Mouse (Mus musculus) heart, embryonic 15.5 days (tissue): Measurements from ENCODE around the gene Ly6g5b. TPM values are rescaled to one million over a fixed set of nuclear protein-coding genes. Genes with fewer than 3 reads are reported as not detected.

Source experiments
- ATAC-seq: fragments of 200-750 bp; cut with Nextera tagmentation; replicated peaks from 2 replicates; pipeline ENCODE4 v1.8.0; 2017; ENCODE audit warnings: low read depth, moderate TSS enrichment; ENCODE audit not compliant: insufficient number of reproducible peaks, insufficient read depth, low FRiP score
- H3K27ac ChIP-seq: fragments of 300-500 bp; sonication (generic); 2 replicates; pipeline ENCODE4 v1.5.1; 2015; ENCODE audit warnings: mild to moderate bottlenecking, inconsistent platforms
- H3K27me3 ChIP-seq: fragments of 300-500 bp; sonication (generic); 2 replicates; pipeline ENCODE4 v1.6.1; 2015; ENCODE audit warnings: inconsistent platforms
- H3K36me3 ChIP-seq: fragments of 300-500 bp; sonication (generic); 2 replicates; pipeline ENCODE4 v1.6.1; 2015; ENCODE audit warnings: mild to moderate bottlenecking, inconsistent platforms
- H3K4me1 ChIP-seq: fragments of 300-500 bp; sonication (generic); replicated peaks from 2 replicates; pipeline ENCODE4 v1.6.1; 2015; ENCODE audit warnings: inconsistent platforms
- H3K4me2 ChIP-seq: fragments of 300-500 bp; sonication (generic); 2 replicates; pipeline ENCODE4 v1.6.1; 2015; ENCODE audit warnings: inconsistent platforms, mild to moderate bottlenecking, moderate library complexity
- H3K4me3 ChIP-seq: fragments of 300-500 bp; sonication (generic); 2 replicates; pipeline ENCODE4 v1.5.1; 2015; ENCODE audit warnings: mild to moderate bottlenecking, inconsistent platforms
- H3K9ac ChIP-seq: fragments of 300-500 bp; sonication (generic); 2 replicates; pipeline ENCODE4 v1.6.1; 2015; ENCODE audit warnings: mild to moderate bottlenecking, inconsistent platforms
- H3K9me3 ChIP-seq: fragments of 300-500 bp; sonication (generic); replicated peaks from 2 replicates; pipeline ENCODE4 v1.6.1; 2016; ENCODE audit warnings: inconsistent platforms
- WGBS: fragments of 180-500 bp; shearing (Covaris S2); methylation state at CpG from one replicate; pipeline ENCODE4 v1.1.7; 2015; ENCODE audit warnings: mixed read lengths; 5-methylcytosine and 5-hydroxymethylcytosine counted together
- polyA plus RNA-seq: library from polyadenylated mRNA; unstranded; fragments of >200 nt; fragmentation: Nextera tagmentation; extraction: Ambion mirVana; gene quantifications from 2 replicates; pipeline ENCODE4 v1.2.1, GENCODE M21; 2015

Ly6g5b gene
- polyA plus RNA-seq, 1 experiment from 2014 or later, result 0.31 TPM

DNA sequence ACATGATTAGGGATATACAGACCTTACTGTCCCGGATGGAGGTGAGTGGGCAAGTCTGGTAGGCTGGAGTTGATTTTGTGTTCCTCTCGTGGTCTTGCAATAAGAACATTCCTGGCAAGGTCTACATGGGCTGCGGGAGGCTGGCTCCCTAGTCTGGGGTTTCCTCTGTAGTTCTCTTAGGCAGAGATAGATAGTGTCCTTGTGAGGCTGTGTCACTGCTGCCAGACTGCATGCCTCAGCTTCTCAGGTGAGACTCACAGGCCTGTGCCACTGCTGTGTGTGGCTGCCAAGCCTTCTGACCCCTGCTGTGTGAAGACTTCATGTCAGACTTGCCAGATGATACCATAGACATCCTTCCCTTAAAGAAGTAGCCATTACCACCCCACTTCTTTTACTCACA, 24.0 kb upstream of the Ly6g5b start:
- Histone ChIP-seq H3K4me3 (no peak overlapping the region), H3K4me2 (no peak overlapping the region), H3K9me3 (no peaks in the 10 kb centered on the region; the same call in 1 of the 2 replicates), H3K27ac (no peak overlapping the region), H3K27me3 (no peaks in the 10 kb centered on the region), H3K36me3 (peaks cover 61% of the 10 kb centered on the region), H3K4me1 (peaks cover 14% of the 10 kb centered on the region), H3K9ac (no peak overlapping the region)
- WGBS, result 91% methylated on average over 3 of the region's 3 CpGs
- ATAC-seq, result no peak

DNA sequence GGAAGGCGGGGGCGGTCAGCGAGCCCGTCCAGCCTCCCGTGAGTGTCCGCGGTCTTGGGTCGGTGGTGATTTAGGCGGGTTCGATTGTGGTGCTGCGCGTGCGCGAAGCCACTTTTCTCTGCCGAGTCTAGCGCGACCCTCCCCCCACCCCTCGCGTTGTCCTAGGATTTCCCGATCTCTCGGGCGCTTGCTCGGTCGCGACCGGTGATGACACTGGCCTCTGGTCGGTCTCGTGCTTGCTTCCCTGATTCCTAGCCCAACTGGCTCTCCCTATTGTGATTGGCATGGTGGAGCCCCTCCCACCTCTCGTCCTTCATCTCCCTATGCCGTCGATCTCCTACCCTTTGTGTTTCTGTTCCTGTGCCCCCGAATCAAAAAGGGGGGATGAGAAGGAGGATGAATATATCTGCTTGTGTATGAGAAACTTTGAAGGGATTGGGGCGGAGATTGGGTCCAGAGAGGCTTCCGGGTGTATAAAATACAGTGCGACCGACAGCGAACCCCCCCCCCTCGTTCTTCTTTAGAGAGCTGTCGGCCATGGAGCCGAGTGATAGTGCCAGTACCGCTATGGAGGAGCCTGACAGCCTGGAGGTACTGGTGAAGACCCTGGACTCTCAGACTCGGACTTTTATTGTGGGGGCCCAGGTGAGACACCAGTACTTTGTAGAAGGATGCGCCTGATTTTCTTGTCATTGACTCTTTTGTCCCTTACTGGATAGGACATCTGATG, 20.5 kb upstream of the Ly6g5b start:
- H3K27me3 ChIP-seq, result no peaks in the 10 kb centered on the region
- ATAC-seq, result peak; percentile 60
- under 1% methylated on average over 42 of the region's 43 CpGs for WGBS
- peak overlapping the region; percentile 73 for H3K4me2 ChIP-seq
- peaks cover 26% of the 10 kb centered on the region for H3K36me3 ChIP-seq
- peak overlapping the region; percentile 88 for H3K4me3 ChIP-seq
- peaks cover 14% of the 10 kb centered on the region for H3K4me1 ChIP-seq
- peak overlapping the region; percentile 99 for H3K27ac ChIP-seq
- H3K9me3 ChIP-seq, result no peaks in the 10 kb centered on the region
- peak overlapping the region; percentile 82 for H3K9ac ChIP-seq

DNA sequence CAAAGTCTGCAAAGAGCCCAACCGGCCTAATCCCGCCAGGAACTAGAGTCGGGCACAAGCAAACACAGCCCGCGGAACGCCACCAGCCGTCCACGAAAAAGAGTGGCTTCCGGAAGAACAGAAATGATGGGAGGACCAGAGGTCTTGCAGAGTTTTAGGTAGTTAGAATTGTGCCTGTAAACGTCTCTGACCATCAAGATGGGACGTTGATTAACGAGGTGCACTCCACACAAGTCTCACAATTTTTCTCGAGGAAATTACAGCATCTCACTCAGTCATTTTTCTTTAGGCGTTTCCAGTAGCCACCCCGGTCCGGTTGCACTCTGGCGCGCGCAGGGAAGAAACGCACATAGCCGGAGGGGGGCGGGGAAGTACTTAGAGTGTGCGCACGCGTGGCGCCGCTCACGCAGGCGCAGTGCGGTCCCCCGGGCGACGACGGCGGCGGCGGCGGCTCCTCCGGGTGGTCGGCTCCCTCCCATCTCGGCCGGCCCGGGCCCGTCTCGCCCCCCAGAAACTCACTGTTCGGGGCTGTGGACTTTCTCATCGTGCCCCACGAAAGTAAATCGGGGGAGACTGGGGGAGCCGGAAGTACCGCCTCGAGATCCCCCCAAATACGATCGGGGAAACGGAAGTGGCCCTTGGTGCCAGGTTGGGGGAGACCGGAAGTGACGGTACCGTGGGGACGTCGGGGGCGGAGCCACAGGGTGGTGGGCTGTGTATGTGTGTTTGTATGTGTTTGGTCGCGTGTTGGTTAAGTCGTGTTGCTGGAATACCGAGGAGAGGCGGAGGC, 19.8 kb upstream of the Ly6g5b start, which contains the start of gene Bag6:
Gene Bag6, plus strand, starts transcription at position 378 of the 790 bp plus-strand sequence.
- peaks cover 25% of the 10 kb centered on the region for H3K36me3 ChIP-seq
- H3K4me3 ChIP-seq, result peak within 1 kb of the TSS; percentile 88
- under 1% methylated on average over 66 of the region's 66 CpGs for WGBS
- H3K9me3 ChIP-seq, result no peaks in the 10 kb centered on the region
- peak within 1 kb of the TSS; percentile 73 for H3K4me2 ChIP-seq
- H3K27ac ChIP-seq, result peak within 1 kb of the TSS; percentile 99
- ATAC-seq, result peak; percentile 95
- no peaks in the 10 kb centered on the region for H3K27me3 ChIP-seq
- peaks cover 14% of the 10 kb centered on the region for H3K4me1 ChIP-seq
- H3K9ac ChIP-seq, result peak within 1 kb of the TSS; percentile 82

DNA sequence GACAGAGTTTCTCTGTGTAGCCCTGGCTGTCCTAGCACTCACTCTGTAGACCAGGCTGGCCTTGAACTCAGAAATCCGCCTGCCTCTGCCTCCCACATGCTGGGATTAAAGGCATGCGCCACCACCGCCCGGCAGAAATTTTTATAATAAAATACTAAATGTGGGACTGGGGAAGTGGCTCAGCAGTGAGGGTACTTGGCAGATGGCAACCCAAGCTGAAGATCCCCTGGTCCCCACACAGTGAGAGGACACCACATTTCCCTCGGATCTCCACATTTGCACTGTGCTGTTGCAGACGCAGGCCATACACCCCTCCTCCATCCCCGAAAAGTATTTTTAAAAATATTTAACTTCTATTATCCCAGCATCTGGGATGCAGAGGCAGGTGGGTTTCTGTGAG, 18.3 kb upstream of the Ly6g5b start:
- whole genome bisulfite sequencing, result 94% methylated on average over 7 of the region's 7 CpGs
- ATAC-seq, result no peak
- Histone ChIP-seq H3K4me2 (no peak overlapping the region), H3K36me3 (peaks cover 16% of the 10 kb centered on the region), H3K4me3 (no peak overlapping the region), H3K9me3 (no peaks in the 10 kb centered on the region), H3K9ac (no peak overlapping the region), H3K4me1 (peaks cover 15% of the 10 kb centered on the region), H3K27ac (no peak overlapping the region), H3K27me3 (no peaks in the 10 kb centered on the region)

DNA sequence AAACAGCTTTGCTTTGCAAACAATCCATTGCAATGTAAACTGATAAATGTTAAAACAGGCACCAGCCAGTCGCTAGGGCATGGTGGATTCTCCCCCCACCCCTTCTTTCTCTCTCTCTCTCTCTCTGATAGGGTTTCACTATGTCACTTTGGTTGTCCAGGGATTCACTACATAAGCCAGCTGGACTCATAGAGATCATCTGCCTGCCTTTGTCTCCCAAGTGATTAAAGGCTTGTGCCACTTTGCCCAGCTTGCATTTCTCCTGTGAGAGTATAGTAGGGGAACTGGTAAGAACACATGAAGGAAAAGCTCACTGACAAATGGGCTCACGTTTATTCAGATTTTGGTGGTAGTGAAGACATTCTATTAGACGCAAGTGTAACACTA, 16.9 kb upstream of the Ly6g5b start:
- ATAC-seq, result no peak
- Histone ChIP-seq H3K36me3 (peaks cover 12% of the 10 kb centered on the region), H3K4me3 (no peak overlapping the region), H3K27me3 (no peaks in the 10 kb centered on the region), H3K4me1 (peaks cover 22% of the 10 kb centered on the region), H3K9ac (no peak overlapping the region), H3K4me2 (no peak overlapping the region), H3K9me3 (no peaks in the 10 kb centered on the region), H3K27ac (no peak overlapping the region)
- 75% methylated on average over 3 of the region's 3 CpGs for WGBS

DNA sequence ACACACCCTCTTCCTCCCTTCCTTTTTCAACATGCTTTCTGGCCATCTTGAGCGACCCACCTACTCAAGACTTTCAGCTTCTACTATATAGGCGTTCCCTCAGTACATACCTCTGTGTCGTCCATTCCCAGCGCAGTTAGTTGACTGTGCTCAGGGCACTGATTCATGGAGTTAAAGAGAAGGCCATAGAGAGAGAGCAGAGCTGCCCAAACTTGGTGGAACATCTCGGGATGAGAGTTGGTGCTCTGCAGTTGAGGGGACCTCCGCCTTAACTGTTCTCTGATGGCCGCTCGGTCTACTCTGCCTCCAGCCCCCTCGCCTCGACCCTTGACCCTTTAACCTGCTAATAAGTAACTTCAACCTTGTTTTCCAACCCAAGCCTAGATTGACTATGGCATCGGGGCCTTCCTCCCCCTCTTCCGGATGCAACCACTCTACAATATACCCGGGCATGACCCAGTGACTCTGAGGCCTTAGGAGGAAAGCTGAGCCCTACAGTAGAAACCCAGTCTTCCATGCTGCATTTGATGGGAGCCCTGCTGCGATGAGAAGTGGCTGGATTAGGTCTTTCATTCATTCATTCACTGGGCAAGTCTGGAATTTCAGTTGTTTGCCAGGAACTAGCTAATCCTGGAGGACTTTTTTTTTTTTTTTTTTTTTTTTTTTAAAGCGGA, 16.4 kb upstream of the Ly6g5b start, which contains the start of gene Apom:
Gene Apom, minus strand, starts transcription at position 551 of the 674 bp plus-strand sequence.
- H3K36me3 ChIP-seq, result peaks cover 12% of the 10 kb centered on the region
- no peak within 1 kb of the TSS for H3K4me3 ChIP-seq
- no peak within 1 kb of the TSS for H3K4me2 ChIP-seq
- H3K9ac ChIP-seq, result no peak within 1 kb of the TSS
- ATAC-seq, result no peak
- no peaks in the 10 kb centered on the region for H3K27me3 ChIP-seq
- WGBS, result 79% methylated on average over 15 of the region's 15 CpGs
- peaks cover 22% of the 10 kb centered on the region for H3K4me1 ChIP-seq
- no peaks in the 10 kb centered on the region for H3K9me3 ChIP-seq
- no peak within 1 kb of the TSS for H3K27ac ChIP-seq

DNA sequence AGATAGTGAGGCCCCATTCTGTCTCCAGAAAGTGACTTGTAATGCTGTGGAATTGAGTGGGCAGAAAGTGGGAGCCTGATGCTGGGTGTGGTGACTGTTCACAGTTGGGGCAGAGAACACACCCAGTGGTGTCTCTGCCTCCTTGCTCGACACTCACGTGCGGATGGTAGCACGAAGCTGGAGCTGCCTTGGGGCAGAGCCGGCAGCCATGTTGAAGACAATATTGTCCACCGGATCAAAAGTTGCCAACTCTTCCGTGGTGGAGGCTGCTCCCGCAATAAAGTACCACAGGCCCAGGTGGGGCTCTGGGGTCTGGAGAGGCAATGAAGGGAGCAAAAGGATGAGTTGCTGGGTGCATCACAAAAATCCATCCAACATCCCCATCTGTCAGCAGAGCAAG, 15.8 kb upstream of the Ly6g5b start:
- Histone ChIP-seq H3K27me3 (no peaks in the 10 kb centered on the region), H3K9me3 (no peaks in the 10 kb centered on the region), H3K36me3 (peaks cover 12% of the 10 kb centered on the region), H3K4me1 (peaks cover 18% of the 10 kb centered on the region), H3K9ac (no peak overlapping the region), H3K4me3 (no peak overlapping the region), H3K4me2 (no peak overlapping the region), H3K27ac (no peak overlapping the region)
- WGBS, result 88% methylated on average over 8 of the region's 8 CpGs
- no peak for ATAC-seq

DNA sequence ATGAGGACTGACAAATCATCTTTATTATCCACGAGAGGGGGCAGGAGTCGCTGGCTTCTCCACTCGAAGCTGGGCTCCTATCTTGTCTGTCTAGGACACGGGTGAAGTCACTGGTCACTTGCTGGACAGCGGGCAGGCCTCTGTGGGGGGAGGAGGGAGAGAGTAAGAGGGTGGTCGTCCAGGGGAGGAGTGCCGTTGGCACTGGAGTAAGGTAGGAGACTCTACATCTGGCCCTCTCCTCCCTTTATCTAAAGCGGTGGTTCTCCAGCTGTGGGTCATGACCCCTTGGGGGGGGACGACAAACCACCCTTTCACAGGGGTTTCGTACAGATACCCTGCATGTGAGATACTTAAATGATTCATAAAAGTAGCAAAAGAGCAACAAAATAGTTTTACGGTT, 13.8 kb upstream of the Ly6g5b start:
- H3K36me3 ChIP-seq, result peaks cover 16% of the 10 kb centered on the region
- H3K4me3 ChIP-seq, result no peak overlapping the region
- H3K27me3 ChIP-seq, result no peaks in the 10 kb centered on the region
- ATAC-seq, result no peak
- 61% methylated on average over 11 of the region's 11 CpGs for WGBS
- H3K27ac ChIP-seq, result no peak overlapping the region
- H3K9me3 ChIP-seq, result no peaks in the 10 kb centered on the region
- H3K4me2 ChIP-seq, result no peak overlapping the region
- no peak overlapping the region for H3K9ac ChIP-seq
- peaks cover 25% of the 10 kb centered on the region for H3K4me1 ChIP-seq

DNA sequence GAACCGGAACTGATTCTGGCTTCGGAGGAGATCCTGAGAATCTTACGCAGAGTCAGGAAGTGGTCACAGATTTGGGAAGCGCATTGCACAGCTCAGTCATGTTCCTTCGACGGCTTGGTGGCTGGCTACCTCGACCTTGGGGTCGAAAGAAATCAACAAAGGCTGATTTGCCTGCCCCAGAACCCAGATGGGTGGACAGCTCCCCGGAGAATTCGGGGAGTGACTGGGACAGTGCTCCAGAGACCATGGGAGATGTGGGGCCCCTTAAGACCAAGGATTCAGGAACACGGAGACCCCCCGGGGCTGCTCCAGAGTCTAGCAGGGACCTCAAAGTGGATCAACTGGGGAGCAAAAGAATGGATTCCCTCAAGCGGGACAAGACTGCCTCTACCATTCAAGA, 11.8 kb upstream of the Ly6g5b start:
- peak overlapping the region; percentile 94 for H3K27ac ChIP-seq
- H3K9ac ChIP-seq, result peak overlapping the region; percentile 84
- H3K4me2 ChIP-seq, result peak overlapping the region; percentile 86
- H3K9me3 ChIP-seq, result no peaks in the 10 kb centered on the region
- no peak for ATAC-seq
- peaks cover 32% of the 10 kb centered on the region for H3K4me1 ChIP-seq
- H3K36me3 ChIP-seq, result peaks cover 22% of the 10 kb centered on the region
- WGBS, result 59% methylated on average over 13 of the region's 13 CpGs
- no peaks in the 10 kb centered on the region for H3K27me3 ChIP-seq
- peak overlapping the region; percentile 86 for H3K4me3 ChIP-seq

DNA sequence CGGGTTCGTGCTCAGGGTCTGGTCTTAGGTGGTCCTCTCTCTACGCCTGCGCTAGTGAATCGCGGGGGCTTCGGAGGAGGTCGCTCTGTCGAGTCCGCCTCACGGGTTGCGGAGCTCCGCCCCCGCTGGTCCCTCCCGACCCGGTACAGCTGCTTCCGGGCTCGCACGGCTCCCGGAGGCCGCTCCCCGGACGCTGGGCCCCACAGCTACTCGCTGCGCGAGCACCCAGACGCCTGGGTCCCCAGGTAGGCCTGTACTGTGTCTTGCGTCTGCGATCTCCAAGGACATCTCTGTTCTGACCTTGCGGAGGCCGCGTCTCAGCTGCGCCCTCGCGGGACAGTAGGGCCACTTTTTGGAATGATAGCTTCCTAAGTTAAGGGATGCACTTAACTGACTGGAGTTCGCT, 11.0 kb upstream of the Ly6g5b start, which contains the start of gene D17H6S53E:
Gene D17H6S53E, plus strand, starts transcription at position 168 of the 406 bp plus-strand sequence.
- H3K27me3 ChIP-seq, result no peaks in the 10 kb centered on the region
- peak; percentile 63 for ATAC-seq
- peaks cover 36% of the 10 kb centered on the region for H3K4me1 ChIP-seq

DNA sequence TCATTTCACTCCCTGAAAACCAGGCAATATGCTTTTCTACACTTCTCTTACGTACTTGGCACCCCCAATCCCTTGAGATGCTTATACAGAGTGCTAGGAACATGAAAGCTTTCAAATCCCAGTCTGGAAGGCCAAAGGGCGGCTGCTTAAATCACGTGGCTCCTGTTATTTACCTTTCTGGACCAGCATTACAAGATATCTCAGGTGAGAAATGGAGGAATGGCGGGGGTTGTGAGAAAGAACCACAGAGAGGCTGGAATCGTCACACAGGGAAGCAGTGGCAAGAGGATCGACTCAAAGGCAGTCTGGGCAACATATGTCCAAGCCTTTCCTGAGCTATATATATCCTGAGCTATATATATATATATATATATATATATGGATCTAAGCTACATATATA, 10.3 kb upstream of the Ly6g5b start:
- no peak for ATAC-seq
- peak overlapping the region; percentile 86 for H3K4me2 ChIP-seq
- no peaks in the 10 kb centered on the region for H3K27me3 ChIP-seq
- H3K9ac ChIP-seq, result peak overlapping the region; percentile 84
- H3K36me3 ChIP-seq, result peaks cover 21% of the 10 kb centered on the region
- H3K4me1 ChIP-seq, result peaks cover 36% of the 10 kb centered on the region
- peak overlapping the region; percentile 86 for H3K4me3 ChIP-seq
- H3K27ac ChIP-seq, result peak overlapping the region; percentile 94
- H3K9me3 ChIP-seq, result no peaks in the 10 kb centered on the region
- 28% methylated on average over 6 of the region's 6 CpGs for WGBS

More for the DNA sequence above, 11.0 kb upstream of the Ly6g5b start, which contains the start of gene D17H6S53E:
- WGBS, result under 1% methylated on average over 36 of the region's 36 CpGs
- Histone ChIP-seq H3K27ac (peak within 1 kb of the TSS; percentile 94), H3K9me3 (no peaks in the 10 kb centered on the region), H3K36me3 (peaks cover 22% of the 10 kb centered on the region), H3K4me3 (peak within 1 kb of the TSS; percentile 86), H3K9ac (peak within 1 kb of the TSS; percentile 84), H3K4me2 (peak within 1 kb of the TSS; percentile 86)
